Mouse (Mus musculus): ENCODE data around the gene Cdkn1c. TPM values are rescaled to one million over a fixed set of nuclear protein-coding genes. Genes with fewer than 3 reads are reported as not detected.

Cdkn1c gene
- polyA plus RNA-seq, 1 experiment from 2014 or later = 185 TPM

DNA sequence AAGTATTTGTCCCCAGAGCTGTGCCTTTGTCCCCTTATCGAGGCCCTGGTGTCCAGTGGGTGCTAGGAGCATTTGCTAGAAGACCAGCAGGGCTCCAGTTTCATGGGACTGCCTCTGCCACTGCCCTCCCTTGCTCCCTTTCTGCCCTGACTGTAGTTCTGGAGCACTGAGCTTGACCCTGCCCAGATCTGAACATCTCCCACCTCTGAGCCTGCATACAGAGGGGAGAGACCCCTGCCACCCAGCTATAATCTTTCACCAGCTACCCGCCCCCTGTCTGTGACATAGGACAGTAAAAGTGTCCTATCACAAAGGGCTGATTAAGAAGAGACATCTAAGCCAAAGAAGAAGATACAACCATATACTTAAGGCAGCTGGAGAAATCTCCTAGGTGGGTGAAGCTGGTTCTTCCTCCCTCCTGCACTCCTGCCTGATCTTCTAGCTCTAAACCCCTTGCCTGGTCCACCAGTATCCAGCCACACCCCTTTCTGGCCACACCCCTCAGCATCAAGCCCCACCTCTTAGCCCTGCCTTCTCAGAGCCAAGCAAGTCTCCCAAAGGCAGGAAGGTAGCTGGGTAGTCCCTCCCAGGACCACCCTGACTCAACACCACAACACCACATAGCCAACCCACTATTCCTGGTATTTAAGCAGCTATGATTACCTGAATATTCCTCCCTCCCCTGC, 31.9 kb downstream of the Cdkn1c start:
- H3K27me3 ChIP-seq (ENCODE audit: control insufficient read depth, insufficient read depth, low read length) = no peaks in the 10 kb centered on the region
- ATAC-seq (ENCODE audit: low FRiP score, low TSS enrichment) (0 out of 2 replicates have a peak, but pooled peaks have one; percentile 25), DNase-seq (ENCODE audit: low spot score) (no peak)
- no peak overlapping the region for H3K27ac ChIP-seq (replicated peaks)
- no peaks in the 10 kb centered on the region for H3K4me1 ChIP-seq (replicated peaks; ENCODE audit: control insufficient read depth, insufficient read depth)
- H3K4me2 ChIP-seq (replicated peaks; ENCODE audit: low read depth) = no peak overlapping the region
- no peaks in the 10 kb centered on the region for H3K36me3 ChIP-seq (ENCODE audit: control insufficient read depth, insufficient read depth, low read length)
- no peaks in the 10 kb centered on the region for H3K9me3 ChIP-seq (ENCODE audit: control insufficient read depth, low read length)
- TF ChIP-seq EP300 (optimal IDR thresholded peaks at IDR 0.05) (no peak), CTCF (IDR thresholded peaks at IDR 0.05; ENCODE audit: low read depth) (no peak)
- WGBS = 57% methylated on average over 2 of the region's 2 CpGs
- H3K4me3 ChIP-seq (ENCODE audit: low read depth, low read length) = no peak overlapping the region
- H3K9ac ChIP-seq (ENCODE audit: low read length) = no peak overlapping the region

- DNase-seq (ENCODE audit: low spot score) (peak; percentile 26), ATAC-seq (ENCODE audit: low FRiP score, low TSS enrichment) (no peak)
- Histone ChIP-seq H3K36me3 (ENCODE audit: control insufficient read depth, insufficient read depth, low read length) (no peaks in the 10 kb centered on the region), H3K4me1 (replicated peaks; ENCODE audit: control insufficient read depth, insufficient read depth) (no peaks in the 10 kb centered on the region), H3K4me3 (ENCODE audit: low read depth, low read length) (no peak overlapping the region), H3K4me2 (replicated peaks; ENCODE audit: low read depth) (no peak overlapping the region), H3K27me3 (ENCODE audit: control insufficient read depth, insufficient read depth, low read length) (no peaks in the 10 kb centered on the region), H3K9me3 (ENCODE audit: control insufficient read depth, low read length) (no peaks in the 10 kb centered on the region), H3K27ac (replicated peaks) (no peak overlapping the region), H3K9ac (ENCODE audit: low read length) (no peak overlapping the region)
- no peak for TF ChIP-seq EP300 (optimal IDR thresholded peaks at IDR 0.05)
- TF ChIP-seq CTCF (IDR thresholded peaks at IDR 0.05; ENCODE audit: low read depth) = no peak
- 63% methylated on average over 23 of the region's 23 CpGs for WGBS
These were observed 32.6 kb downstream of the Cdkn1c start for GRCm38 (mm10) chr7:143428142-143428813.

DNA sequence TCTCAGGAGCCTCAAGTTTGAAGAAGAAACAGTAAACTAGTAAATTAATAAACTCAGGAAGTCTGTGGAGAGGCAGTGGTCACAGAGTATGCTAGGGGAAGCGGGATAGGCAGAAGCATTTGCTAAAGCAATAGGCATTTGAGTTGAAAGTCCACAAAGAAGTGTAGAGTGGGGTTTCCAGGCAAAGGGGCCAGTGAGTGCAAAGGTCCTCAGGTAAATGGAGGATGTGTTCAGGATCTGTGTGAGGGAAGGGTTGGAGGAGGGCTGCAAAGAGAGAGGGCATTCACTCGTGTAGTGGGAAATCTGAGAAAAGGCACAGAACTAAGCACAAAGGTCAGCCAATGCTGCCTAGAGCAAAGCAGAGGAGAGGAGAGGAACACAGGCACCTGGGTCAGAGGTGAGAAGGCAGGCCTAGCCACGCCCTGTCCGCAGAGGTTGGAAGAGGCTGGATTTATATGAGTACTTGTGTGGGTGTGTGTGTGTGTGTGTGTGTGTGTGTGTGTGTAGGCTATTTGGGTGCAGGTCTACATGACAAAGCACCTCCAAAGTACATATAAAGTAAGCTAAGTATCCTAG, 41.2 kb downstream of the Cdkn1c start:
- no peak overlapping the region for H3K4me2 ChIP-seq (replicated peaks; ENCODE audit: low read depth)
- WGBS = 70% methylated on average over 4 of the region's 4 CpGs
- H3K9ac ChIP-seq (ENCODE audit: low read length) = no peak overlapping the region
- no peaks in the 10 kb centered on the region for H3K4me1 ChIP-seq (replicated peaks; ENCODE audit: control insufficient read depth, insufficient read depth)
- peak; percentile 42; the same call in 1 of the 2 replicates for ATAC-seq (ENCODE audit: low FRiP score, low TSS enrichment)
- peak; percentile 48 for DNase-seq (ENCODE audit: low spot score)
- no peaks in the 10 kb centered on the region for H3K9me3 ChIP-seq (ENCODE audit: control insufficient read depth, low read length)
- no peaks in the 10 kb centered on the region for H3K27me3 ChIP-seq (ENCODE audit: control insufficient read depth, insufficient read depth, low read length)
- H3K27ac ChIP-seq (replicated peaks) = no peak overlapping the region
- no peak overlapping the region for H3K4me3 ChIP-seq (ENCODE audit: low read depth, low read length)
- TF ChIP-seq EP300 (optimal IDR thresholded peaks at IDR 0.05) (no peak), CTCF (IDR thresholded peaks at IDR 0.05; ENCODE audit: low read depth) (no peak)
- H3K36me3 ChIP-seq (ENCODE audit: control insufficient read depth, insufficient read depth, low read length) = no peaks in the 10 kb centered on the region

GRCm38 (mm10) chr7:143417875-143418274, 43.0 kb downstream of the Cdkn1c start:
- TF ChIP-seq CTCF (IDR thresholded peaks at IDR 0.05; ENCODE audit: low read depth) (no peak), EP300 (optimal IDR thresholded peaks at IDR 0.05) (no peak)
- WGBS = 50% methylated on average over 5 of the region's 5 CpGs

GRCm38 (mm10) chr7:143416406-143416805, 44.4 kb downstream of the Cdkn1c start:
- 68% methylated on average over 12 of the region's 12 CpGs for WGBS
- ATAC-seq (ENCODE audit: low FRiP score, low TSS enrichment) (no peak), DNase-seq (ENCODE audit: low spot score) (peak; percentile 30)
- Histone ChIP-seq H3K9ac (ENCODE audit: low read length) (no peak overlapping the region), H3K27me3 (ENCODE audit: control insufficient read depth, insufficient read depth, low read length) (no peaks in the 10 kb centered on the region), H3K27ac (replicated peaks) (no peak overlapping the region), H3K36me3 (ENCODE audit: control insufficient read depth, insufficient read depth, low read length) (no peaks in the 10 kb centered on the region), H3K9me3 (ENCODE audit: control insufficient read depth, low read length) (no peaks in the 10 kb centered on the region), H3K4me3 (ENCODE audit: low read depth, low read length) (no peak overlapping the region), H3K4me2 (replicated peaks; ENCODE audit: low read depth) (no peak overlapping the region), H3K4me1 (replicated peaks; ENCODE audit: control insufficient read depth, insufficient read depth) (no peaks in the 10 kb centered on the region)
- TF ChIP-seq EP300 (optimal IDR thresholded peaks at IDR 0.05) (no peak), CTCF (IDR thresholded peaks at IDR 0.05; ENCODE audit: low read depth) (no peak)

More at GRCm38 (mm10) chr7:143417875-143418274, 43.0 kb downstream of the Cdkn1c start:
- Histone ChIP-seq H3K36me3 (ENCODE audit: control insufficient read depth, insufficient read depth, low read length) (no peaks in the 10 kb centered on the region), H3K9ac (ENCODE audit: low read length) (no peak overlapping the region), H3K4me3 (ENCODE audit: low read depth, low read length) (no peak overlapping the region), H3K4me2 (replicated peaks; ENCODE audit: low read depth) (no peak overlapping the region), H3K9me3 (ENCODE audit: control insufficient read depth, low read length) (no peaks in the 10 kb centered on the region), H3K27ac (replicated peaks) (0 out of 2 replicates have a peak overlapping the region, but pooled peaks have one; percentile 24), H3K4me1 (replicated peaks; ENCODE audit: control insufficient read depth, insufficient read depth) (no peaks in the 10 kb centered on the region), H3K27me3 (ENCODE audit: control insufficient read depth, insufficient read depth, low read length) (no peaks in the 10 kb centered on the region)
- DNase-seq (ENCODE audit: low spot score) = no peak
- no peak for ATAC-seq (ENCODE audit: low FRiP score, low TSS enrichment)

- TF ChIP-seq EP300 (optimal IDR thresholded peaks at IDR 0.05) (no peak), CTCF (IDR thresholded peaks at IDR 0.05; ENCODE audit: low read depth) (no peak)
- WGBS = 42% methylated on average over 4 of the region's 4 CpGs
- no peak for ATAC-seq (ENCODE audit: low FRiP score, low TSS enrichment)
These were observed 45.8 kb downstream of the Cdkn1c start for GRCm38 (mm10) chr7:143415070-143415469.

More at GRCm38 (mm10) chr7:143415070-143415469, 45.8 kb downstream of the Cdkn1c start:
- no peak overlapping the region for H3K9ac ChIP-seq (ENCODE audit: low read length)
- no peaks in the 10 kb centered on the region for H3K36me3 ChIP-seq (ENCODE audit: control insufficient read depth, insufficient read depth, low read length)
- H3K9me3 ChIP-seq (ENCODE audit: control insufficient read depth, low read length) = no peaks in the 10 kb centered on the region
- no peak overlapping the region for H3K4me3 ChIP-seq (ENCODE audit: low read depth, low read length)
- DNase-seq (ENCODE audit: low spot score) = no peak
- H3K4me2 ChIP-seq (replicated peaks; ENCODE audit: low read depth) = no peak overlapping the region
- H3K4me1 ChIP-seq (replicated peaks; ENCODE audit: control insufficient read depth, insufficient read depth) = no peaks in the 10 kb centered on the region
- no peak overlapping the region for H3K27ac ChIP-seq (replicated peaks)
- H3K27me3 ChIP-seq (ENCODE audit: control insufficient read depth, insufficient read depth, low read length) = no peaks in the 10 kb centered on the region

Measured in stomach, postnatal 0 days (tissue).